Mouse (Mus musculus) gastrocnemius, adult 18-20 months (tissue): ENCODE data around the gene Mdk. TPM values are rescaled to one million over a fixed set of nuclear protein-coding genes. Genes with fewer than 3 reads are reported as not detected.

ENCODE experiments used
- DNase-seq: peaks from one replicate; pipeline ENCODE4 v3.0.0; 2021; ENCODE audit warnings: low spot score
- total RNA-seq, 2 experiments: library from RNA; stranded (reverse); gene quantifications; 2 replicates each; pipeline ENCODE4 v1.2.3; 2021

Gene Mdk
- total RNA-seq, 2 experiments from 2014 or later: 0.82 to 1.7 TPM

- DNase-seq: peak; percentile 66
Observed at GRCm38 (mm10) chr2:91958701-91959457, 26.8 kb upstream of the Mdk start.

- no peak for DNase-seq
Observed at GRCm38 (mm10) chr2:91958049-91958448, 26.0 kb upstream of the Mdk start.

DNA sequence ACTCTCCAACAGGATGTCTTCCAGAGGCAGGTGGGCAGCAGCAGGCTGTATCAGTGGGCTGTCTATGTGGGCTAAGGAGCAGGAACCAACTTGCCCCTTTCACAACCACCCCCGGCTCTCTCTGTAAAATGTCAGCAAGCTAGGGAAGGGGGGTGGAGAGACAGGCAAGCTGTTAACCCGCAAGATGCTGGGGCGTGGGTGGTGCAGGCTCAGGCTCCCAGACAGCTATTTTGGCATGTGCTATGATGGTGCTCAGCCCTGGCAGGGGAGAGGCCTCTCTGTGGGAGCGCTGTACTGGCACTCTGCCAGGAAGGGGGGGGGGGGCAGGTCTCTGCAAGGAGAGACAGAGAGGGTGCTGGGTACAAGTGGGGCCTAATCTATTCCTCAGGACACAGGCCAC is 25.0 kb upstream of the Mdk start:
- no peak for DNase-seq

- DNase-seq: no peak
Observed at GRCm38 (mm10) chr2:91955875-91956274, 23.8 kb upstream of the Mdk start.

- no peak for DNase-seq
Observed at GRCm38 (mm10) chr2:91955121-91955591, 23.1 kb upstream of the Mdk start.

GRCm38 (mm10) chr2:91953825-91954224 is 21.7 kb upstream of the Mdk start:
- peak; percentile 52 for DNase-seq

DNA sequence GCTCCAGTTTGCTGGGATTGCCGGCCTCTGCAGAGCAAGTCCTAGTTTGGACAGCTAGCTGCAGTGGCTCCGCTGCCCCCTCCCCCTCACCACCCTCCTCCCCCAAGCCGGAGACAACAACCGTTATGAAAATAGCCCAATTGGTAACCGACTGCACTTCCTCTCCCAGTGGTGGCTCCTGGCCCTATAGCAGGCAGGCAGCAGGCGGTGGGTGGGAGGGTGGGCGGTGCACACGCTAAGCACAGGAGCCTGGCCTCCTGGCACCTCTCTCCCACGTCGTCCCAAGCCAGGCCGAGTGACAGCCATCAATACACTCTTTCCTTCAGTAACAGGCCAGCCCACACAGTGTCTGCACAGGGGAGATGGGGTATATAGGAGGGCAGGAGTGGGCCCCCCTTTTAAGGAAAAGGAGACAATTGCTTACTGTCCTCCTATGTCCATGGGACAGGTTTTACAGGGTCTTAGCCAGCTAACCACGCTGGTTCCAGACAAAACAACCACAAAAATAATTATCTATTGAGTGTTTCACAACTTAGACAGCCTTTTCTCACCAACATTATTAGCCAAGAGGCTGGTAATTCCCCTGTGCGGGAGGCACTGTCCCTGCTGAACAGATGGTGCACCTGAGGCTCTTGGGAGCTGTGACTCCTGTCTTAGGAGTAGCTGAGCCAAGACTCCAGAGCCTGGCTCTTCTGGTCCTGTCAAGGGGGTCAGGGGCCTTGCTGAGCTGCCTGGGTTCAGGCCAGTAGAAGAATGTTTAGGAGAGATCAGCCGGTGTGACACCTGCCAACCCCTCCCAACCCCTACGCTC is 18.4 kb upstream of the Mdk start:
- DNase-seq: peak; percentile 59

DNA sequence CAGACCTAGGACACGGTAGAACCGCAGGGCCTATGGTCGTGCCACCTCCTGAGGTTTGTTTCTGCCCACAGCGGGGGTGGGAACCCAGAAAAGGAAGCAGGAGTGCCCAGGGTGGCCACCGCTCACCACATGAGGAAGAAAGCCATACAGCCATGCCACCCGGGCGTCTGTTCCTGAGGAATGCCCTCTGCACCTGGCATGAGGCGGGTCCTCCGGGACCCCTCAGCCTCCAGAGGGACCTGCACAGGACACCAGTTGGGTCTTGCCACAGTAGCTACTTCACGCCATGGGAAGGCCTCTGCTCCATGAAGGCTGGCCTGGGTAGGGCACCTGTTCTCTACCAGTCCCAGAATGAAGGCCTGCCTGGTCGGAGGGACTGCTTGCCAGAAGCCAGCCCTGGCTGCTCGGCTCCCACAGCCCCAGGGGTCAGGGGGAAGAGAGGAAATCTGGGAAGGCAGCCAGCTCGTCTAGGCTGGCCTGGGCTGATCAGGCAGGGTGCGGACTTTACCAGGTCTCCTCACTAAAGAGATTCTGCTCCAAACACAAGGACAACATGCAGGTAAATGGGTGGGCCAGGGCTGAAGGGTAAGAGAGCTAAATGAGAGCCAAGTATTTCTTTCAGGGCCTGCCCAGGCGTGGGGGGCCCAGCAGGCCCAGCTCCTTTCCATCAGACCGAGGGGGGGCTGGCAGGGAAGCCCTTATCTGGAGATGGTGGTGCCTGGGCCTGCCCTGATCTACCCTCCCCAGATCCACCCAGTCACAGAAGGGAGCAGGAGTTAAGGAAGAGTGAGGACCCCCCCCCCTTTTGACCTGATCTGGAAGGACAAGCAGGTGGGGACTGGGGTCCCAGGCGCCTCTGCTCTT is 17.5 kb upstream of the Mdk start:
- peak; percentile 61 for DNase-seq

DNA sequence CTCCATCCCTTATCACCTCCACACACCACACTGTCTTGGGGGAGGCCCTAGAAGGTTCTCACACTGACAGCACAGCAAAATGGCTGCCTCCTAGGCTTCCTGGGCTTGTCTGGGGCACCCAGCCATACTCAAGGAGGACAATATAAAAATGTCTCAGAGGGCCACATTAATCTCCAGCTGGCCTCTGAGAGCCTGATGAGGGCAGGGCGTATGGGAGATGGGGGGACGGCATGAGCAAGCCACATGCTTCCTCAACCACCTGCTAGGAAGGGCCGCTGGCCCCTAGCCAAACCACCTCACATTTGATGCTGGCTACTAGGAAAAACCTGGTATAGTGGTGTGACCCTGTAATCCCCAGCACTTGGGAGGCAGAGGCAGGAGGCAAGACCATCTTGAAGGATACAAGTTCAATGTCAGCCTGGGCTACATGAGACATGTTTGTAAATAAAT is 16.7 kb upstream of the Mdk start:
- peak; percentile 40 for DNase-seq

DNA sequence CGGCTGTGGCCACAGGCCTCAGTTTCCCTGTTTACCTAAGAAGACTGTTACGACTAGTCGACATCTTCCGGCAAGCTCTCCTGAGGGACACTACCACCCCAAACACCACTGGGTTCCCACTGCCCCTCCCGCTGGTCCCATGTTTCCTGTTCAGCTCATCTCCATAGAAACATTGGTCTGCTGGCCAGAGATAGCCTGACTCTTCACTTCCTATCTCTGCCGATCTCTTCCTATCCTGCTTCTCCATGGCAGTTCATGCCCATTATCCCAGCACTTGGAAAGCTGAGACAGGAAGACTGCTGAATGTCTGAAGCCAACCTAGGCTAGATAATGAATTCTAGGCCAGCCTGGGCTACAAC is 16.0 kb upstream of the Mdk start:
- no peak for DNase-seq

- peak; percentile 72 for DNase-seq
Observed at GRCm38 (mm10) chr2:91947397-91948150, 15.5 kb upstream of the Mdk start.

GRCm38 (mm10) chr2:91946836-91947235 is 14.7 kb upstream of the Mdk start:
- peak; percentile 59 for DNase-seq

- no peak for DNase-seq
Observed at GRCm38 (mm10) chr2:91945483-91945882, 13.4 kb upstream of the Mdk start, which contains the start of gene Gm9821. Gene Gm9821, plus strand, starts transcription at chr2:91945703.

- peak; percentile 76 for DNase-seq
Observed at GRCm38 (mm10) chr2:91944170-91944950, 12.3 kb upstream of the Mdk start.

- no peak for DNase-seq
Observed at GRCm38 (mm10) chr2:91942356-91942755, 10.3 kb upstream of the Mdk start.

GRCm38 (mm10) chr2:91939303-91939935 is 7.3 kb upstream of the Mdk start:
- no peak for DNase-seq

- no peak for DNase-seq
Observed at GRCm38 (mm10) chr2:91936154-91936553, 4.1 kb upstream of the Mdk start.

DNA sequence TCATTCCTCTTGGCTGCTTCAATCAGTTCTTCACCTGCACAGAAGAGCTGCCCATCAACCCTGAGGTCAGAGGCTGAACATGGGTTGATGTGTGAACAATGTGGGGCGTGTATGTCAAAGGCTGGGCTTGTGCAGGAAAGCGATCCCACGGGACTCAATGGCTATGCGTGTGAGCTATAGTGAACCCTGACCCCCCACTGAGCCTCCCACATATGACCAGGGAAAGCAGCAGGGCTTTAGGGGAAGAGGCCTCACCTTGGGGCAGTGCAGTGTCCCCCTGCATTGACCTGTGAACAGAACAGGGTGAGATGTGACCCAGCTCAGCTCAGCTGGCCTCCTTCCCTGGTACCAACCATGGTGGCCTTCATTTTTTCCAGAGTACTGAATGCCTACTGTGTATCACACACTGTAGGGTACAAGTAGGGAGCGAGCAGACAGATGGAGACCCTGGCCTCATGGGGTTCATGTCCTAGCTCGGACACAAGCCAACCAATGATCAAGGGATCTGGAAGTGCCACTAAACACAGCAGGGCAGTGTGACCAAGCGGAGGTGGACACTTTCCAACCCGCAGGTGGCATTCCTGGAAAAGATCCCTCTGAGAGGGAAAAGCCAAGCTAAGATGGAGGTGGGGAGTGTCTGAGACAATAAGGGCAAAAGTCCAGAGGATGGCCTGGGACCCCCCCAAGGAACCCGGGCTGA is 2.9 kb upstream of the Mdk start:
- no peak for DNase-seq

GRCm38 (mm10) chr2:91934016-91934415 is 1.9 kb upstream of the Mdk start:
- no peak for DNase-seq
